Mouse (Mus musculus) adrenal gland, adult 10 weeks (tissue): ENCODE measurements around the gene Scmh1. TPM values are rescaled to one million over a fixed set of nuclear protein-coding genes. Genes with fewer than 3 reads are reported as not detected.

Experiments
- polyA plus RNA-seq: library from polyadenylated mRNA; stranded (reverse); fragments of 350-450 nt; fragmentation: Illumina TruSeq; extraction: RNeasy Lipid Tissue Mini Kit (QIAGEN cat#74804); gene quantifications from one replicate; pipeline ENCODE4 v1.2.3, GENCODE M21; 2014; ENCODE audit warnings: low read depth, low replicate concordance

Scmh1 gene
- 18.0 TPM for polyA plus RNA-seq

DNA sequence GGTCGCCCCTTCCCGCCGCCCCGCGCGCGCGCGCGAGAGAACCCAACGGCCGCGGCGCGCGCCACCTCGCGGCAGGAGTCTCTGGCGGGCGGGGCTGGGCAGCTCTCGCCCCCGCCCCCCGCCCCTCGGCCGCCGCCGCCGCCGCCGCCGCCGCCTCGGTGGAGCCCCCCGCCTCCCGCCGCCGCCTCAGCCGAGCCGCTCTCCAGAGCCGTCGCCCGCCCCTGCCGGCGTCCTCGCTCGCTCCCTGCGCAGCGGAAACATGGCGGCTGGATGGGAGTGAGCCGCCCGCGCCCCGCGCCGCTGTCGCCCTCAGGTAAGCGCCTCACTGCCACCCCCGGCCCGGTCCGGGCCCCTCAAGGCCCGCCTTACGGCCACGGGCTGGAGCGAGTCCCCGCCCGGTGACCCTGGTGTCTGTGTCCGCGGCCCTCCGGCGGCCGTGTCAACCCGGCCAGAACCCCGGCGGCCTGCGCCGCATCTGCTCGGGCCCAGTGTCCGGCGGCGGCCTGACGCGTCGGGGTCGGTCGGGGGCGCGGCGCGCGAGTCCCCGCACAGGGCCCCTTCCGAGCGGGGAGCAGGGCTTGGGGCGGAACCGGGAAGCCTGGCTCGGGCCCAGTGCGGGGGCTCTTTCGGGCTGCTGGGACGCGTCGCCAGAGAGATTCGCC is at the start of gene Scmh1:
Gene Scmh1, plus strand, starts transcription at position 138 of the 662 bp plus-strand sequence.

DNA sequence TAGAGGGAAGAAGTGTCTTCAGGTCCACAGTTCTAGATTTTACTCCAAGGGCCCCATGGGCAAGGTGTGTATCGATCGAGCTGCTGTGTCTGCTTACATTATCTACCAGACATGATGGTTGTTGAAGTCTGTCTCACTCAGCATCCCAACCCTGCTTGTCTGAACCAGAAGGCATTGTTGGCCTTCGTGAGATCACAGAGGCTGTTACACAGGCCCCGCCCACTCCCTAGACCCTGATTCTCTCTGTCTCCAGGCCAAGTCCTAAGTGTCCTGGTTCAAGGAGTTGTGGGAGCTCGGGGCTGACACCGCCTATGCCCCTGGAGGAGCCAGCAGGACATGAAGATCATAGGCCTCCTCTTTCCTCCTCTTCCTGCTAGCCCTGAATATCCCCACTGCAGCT is 126.9 kb downstream of the Scmh1 start, which contains the start of gene Slfnl1:
Gene Slfnl1, plus strand, starts transcription at position 246 of the 400 bp plus-strand sequence.

DNA sequence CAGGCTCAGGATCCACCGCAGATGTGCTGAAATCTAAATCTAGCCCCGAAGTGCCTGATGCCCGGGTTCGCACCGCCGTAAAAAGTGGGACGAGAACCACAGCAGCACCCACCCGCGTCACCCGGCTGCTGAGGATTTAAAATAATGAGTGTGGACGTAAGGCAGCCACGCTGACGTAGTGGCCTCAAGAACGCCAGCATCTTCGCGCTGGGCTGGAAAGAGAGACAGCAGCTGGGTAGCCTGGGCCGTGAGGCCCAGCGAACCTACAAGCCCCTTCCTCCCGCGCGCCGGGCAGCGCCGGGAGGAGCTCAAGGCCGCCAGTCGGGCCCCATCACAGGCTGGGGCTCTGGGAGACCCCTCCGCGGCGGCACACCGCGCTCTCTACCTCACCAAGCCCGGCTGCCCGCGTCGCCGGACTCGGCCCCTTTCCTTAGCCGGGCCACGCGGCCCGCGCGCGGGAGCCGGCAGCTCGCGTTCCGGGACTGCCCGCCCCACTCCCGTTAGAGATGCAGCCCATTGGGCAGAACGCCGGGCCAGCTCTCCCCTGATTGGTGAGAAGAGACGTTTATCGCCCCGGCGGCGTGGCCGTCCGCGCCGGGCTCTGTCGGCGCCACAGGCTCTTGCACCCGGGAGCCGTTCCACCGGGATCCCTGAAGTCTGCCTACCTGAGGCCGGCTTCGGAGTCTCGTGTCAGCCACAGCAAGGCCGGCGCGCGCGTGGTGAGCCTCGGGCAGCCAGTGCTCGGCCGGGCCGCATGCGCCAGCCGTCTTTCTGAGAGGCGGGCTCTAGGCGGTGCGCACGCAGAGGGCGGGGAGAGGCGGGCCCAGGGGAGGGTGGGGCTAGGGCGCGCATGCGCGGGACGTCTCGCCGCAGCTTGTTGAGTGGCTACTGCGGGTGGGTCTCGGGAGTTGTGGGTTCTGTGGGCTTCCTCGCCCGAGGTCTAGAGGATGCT is 164.7 kb downstream of the Scmh1 start, which contains the start of gene Ctps:
Gene Ctps, minus strand, starts transcription at position 791 of the 952 bp plus-strand sequence.

Other genes starting within 250 kb of the Scmh1 start
- not detected for gene Edn2, start 244.1 kb upstream of the Scmh1 start, polyA plus RNA-seq
- gene Foxo6, start 117.9 kb upstream of the Scmh1 start, polyA plus RNA-seq, result not detected
- not detected for gene Slfnl1, start 127.0 kb downstream of the Scmh1 start, polyA plus RNA-seq
- 51.4 TPM for gene Ctps, start 165.0 kb downstream of the Scmh1 start, polyA plus RNA-seq
- gene Gm8439, start 183.5 kb downstream of the Scmh1 start, polyA plus RNA-seq, result not detected